Mouse (Mus musculus): ENCODE measurements around the gene Plekhj1. TPM values are rescaled to one million over a fixed set of nuclear protein-coding genes. Genes with fewer than 3 reads are reported as not detected.

Gene Plekhj1
- polyA plus RNA-seq, 1 experiment from 2014 or later, result 119 TPM

DNA sequence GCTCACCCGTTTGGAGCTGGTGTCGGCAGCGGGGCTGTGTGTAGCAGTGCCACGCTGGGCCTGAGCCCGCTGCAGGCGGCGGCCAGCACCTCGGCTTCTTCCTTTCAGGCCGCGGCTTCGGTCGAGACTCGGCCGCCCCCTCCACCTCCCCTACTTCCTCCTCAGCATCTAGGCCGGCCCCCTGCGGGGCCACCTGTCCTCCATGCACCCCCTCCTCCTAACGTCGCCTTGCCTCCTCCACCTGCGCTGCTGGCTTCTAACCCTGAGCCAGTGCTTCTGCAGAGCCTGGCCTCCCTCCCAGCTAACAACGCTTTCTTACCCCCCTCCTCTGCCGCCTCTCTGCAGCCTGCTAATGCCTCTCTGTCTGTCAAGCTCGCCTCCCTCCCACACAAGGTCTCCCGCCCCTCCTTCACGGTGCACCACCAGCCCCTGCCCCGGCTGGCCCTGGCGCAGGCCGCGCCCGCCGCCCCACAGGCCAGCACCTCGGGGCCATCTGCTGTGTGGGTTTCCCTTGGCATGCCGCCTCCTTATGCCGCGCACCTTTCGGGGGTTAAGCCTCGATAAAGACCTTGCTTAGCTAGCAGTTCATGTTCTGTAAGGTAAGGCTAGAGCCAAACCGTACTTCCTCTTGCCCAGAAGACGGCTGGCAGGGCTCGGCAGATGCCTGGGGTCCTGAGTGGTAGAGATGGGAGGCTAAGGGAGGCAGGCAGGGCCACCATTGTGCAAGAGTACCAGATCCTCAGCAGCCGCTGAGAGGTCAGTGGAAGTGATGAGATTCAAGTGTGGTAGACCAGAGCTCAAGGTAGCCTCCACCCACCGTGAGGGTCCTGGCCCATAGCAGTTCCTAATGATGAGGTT, 6.0 kb downstream of the Plekhj1 start:
- Histone ChIP-seq H3K27ac (replicated peaks; ENCODE audit: low read depth, low read length) (no peak overlapping the region), H3K4me2 (ENCODE audit: low read depth, low read length) (no peak overlapping the region), H3K4me1 (ENCODE audit: control insufficient read depth, insufficient read depth, low read length) (no peaks in the 10 kb centered on the region), H3K9ac (replicated peaks; ENCODE audit: low read length) (no peak overlapping the region), H3K4me3 (ENCODE audit: low read depth, low read length) (no peak overlapping the region), H3K36me3 (replicated peaks; ENCODE audit: control insufficient read depth, insufficient read depth, low read depth, low read length) (peaks cover 33% of the 10 kb centered on the region), H3K27me3 (ENCODE audit: control insufficient read depth, insufficient read depth, low read length) (no peaks in the 10 kb centered on the region), H3K9me3 (replicated peaks; ENCODE audit: control insufficient read depth, low read length) (no peaks in the 10 kb centered on the region)
- ATAC-seq (replicated peaks; ENCODE audit: insufficient number of reproducible peaks, low FRiP score, low TSS enrichment, low read depth), result no peak
- no peak for DNase-seq (ENCODE audit: low spot score)
- WGBS, result 74% methylated on average over 41 of the region's 41 CpGs

DNA sequence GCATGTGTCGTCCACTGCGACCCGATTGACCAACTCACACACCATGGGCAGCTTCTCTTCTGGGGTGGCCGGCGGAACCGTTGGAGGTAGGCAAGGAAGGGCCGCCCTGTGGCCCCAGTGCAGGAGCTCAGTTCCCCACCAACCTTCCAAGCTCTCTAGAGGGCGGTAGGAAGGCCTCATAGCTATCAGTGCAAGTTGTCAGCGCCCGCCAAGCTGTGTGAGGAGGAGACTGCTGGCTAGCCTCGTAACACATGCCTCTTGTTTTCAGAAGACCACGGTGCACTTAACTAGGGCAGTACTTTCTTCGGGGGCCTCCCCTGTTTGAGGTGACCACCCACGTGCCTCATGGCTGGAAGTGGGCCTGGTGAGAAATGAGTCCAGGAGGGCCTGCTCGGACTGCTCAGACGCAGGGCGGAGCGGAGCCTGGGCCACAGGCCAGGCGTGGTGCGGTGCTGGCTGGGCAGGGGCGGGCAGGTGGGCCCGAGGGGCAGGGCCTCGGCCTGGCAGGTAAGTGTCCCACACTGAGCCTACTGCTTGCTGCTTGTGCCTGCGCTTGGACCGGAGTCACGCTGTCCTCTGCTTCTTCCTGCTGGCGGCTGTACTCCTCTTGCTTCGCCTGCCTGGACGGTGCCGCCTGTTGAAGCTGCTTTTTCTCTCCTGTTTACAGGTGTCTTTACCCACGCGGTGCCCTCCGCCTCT, 6.8 kb downstream of the Plekhj1 start:
- no peaks in the 10 kb centered on the region for H3K9me3 ChIP-seq (replicated peaks; ENCODE audit: control insufficient read depth, low read length)
- ATAC-seq (replicated peaks; ENCODE audit: insufficient number of reproducible peaks, low FRiP score, low TSS enrichment, low read depth) (no peak), DNase-seq (ENCODE audit: low spot score) (no peak)
- 83% methylated on average over 33 of the region's 33 CpGs for WGBS
- H3K27ac ChIP-seq (replicated peaks; ENCODE audit: low read depth, low read length), result no peak overlapping the region
- H3K36me3 ChIP-seq (replicated peaks; ENCODE audit: control insufficient read depth, insufficient read depth, low read depth, low read length), result peaks cover 33% of the 10 kb centered on the region
- H3K4me2 ChIP-seq (ENCODE audit: low read depth, low read length), result no peak overlapping the region
- H3K27me3 ChIP-seq (ENCODE audit: control insufficient read depth, insufficient read depth, low read length), result no peaks in the 10 kb centered on the region
- H3K9ac ChIP-seq (replicated peaks; ENCODE audit: low read length), result no peak overlapping the region
- H3K4me1 ChIP-seq (ENCODE audit: control insufficient read depth, insufficient read depth, low read length), result no peaks in the 10 kb centered on the region
- H3K4me3 ChIP-seq (ENCODE audit: low read depth, low read length), result no peak overlapping the region

DNA sequence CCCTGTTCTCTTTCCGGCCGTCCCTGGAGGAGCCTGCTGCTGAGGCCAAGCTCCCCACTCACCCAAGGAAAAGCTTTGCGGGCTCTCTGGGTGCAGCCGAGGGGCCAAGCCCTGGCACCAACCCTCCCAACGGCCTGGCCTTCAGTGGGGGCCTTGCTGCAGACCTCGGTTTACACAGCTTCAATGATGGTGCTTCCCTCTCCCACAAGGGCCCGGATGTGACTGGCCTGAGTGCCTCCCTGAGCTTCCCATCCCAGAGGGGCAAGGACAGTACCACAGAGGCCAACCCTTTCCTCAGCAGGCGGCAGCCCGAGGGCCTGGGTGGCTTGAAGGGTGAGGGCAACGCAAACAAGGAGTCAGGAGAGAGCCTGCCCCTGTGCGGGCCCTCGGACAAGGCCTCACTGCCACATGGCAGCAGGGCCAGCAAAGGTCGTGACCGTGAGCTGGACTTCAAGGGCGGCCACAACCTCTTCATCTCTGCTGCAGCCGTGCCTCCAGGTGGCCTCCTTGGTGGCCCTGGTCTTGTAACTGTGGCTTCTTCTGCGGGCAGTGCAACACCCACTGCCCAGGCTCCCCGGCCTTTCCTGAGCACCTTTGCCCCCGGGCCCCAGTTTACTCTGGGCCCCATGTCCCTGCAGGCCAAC, 7.5 kb downstream of the Plekhj1 start:
- H3K4me2 ChIP-seq (ENCODE audit: low read depth, low read length), result no peak overlapping the region
- ATAC-seq (replicated peaks; ENCODE audit: insufficient number of reproducible peaks, low FRiP score, low TSS enrichment, low read depth) (no peak), DNase-seq (ENCODE audit: low spot score) (no peak)
- H3K4me3 ChIP-seq (ENCODE audit: low read depth, low read length), result no peak overlapping the region
- no peak overlapping the region for H3K27ac ChIP-seq (replicated peaks; ENCODE audit: low read depth, low read length)
- peaks cover 37% of the 10 kb centered on the region for H3K36me3 ChIP-seq (replicated peaks; ENCODE audit: control insufficient read depth, insufficient read depth, low read depth, low read length)
- WGBS, result 87% methylated on average over 19 of the region's 19 CpGs
- no peaks in the 10 kb centered on the region for H3K27me3 ChIP-seq (ENCODE audit: control insufficient read depth, insufficient read depth, low read length)
- no peak overlapping the region for H3K9ac ChIP-seq (replicated peaks; ENCODE audit: low read length)
- no peaks in the 10 kb centered on the region for H3K9me3 ChIP-seq (replicated peaks; ENCODE audit: control insufficient read depth, low read length)
- no peaks in the 10 kb centered on the region for H3K4me1 ChIP-seq (ENCODE audit: control insufficient read depth, insufficient read depth, low read length)

- Histone ChIP-seq H3K4me1 (ENCODE audit: control insufficient read depth, insufficient read depth, low read length) (no peaks in the 10 kb centered on the region), H3K27me3 (ENCODE audit: control insufficient read depth, insufficient read depth, low read length) (no peaks in the 10 kb centered on the region), H3K4me3 (ENCODE audit: low read depth, low read length) (no peak overlapping the region), H3K9ac (replicated peaks; ENCODE audit: low read length) (no peak overlapping the region), H3K9me3 (replicated peaks; ENCODE audit: control insufficient read depth, low read length) (no peaks in the 10 kb centered on the region), H3K36me3 (replicated peaks; ENCODE audit: control insufficient read depth, insufficient read depth, low read depth, low read length) (peaks cover 53% of the 10 kb centered on the region), H3K4me2 (ENCODE audit: low read depth, low read length) (no peak overlapping the region), H3K27ac (replicated peaks; ENCODE audit: low read depth, low read length) (no peak overlapping the region)
- ATAC-seq (replicated peaks; ENCODE audit: insufficient number of reproducible peaks, low FRiP score, low TSS enrichment, low read depth) (no peak), DNase-seq (ENCODE audit: low spot score) (no peak)
- 87% methylated on average over 2 of the region's 2 CpGs for WGBS
Measured at GRCm38 (mm10) chr10:80787517-80787916, 10.9 kb downstream of the Plekhj1 start.

- H3K9me3 ChIP-seq (replicated peaks; ENCODE audit: control insufficient read depth, low read length), result no peaks in the 10 kb centered on the region
- H3K4me3 ChIP-seq (ENCODE audit: low read depth, low read length), result no peak overlapping the region
- WGBS, result 95% methylated on average over 11 of the region's 11 CpGs
- no peaks in the 10 kb centered on the region for H3K4me1 ChIP-seq (ENCODE audit: control insufficient read depth, insufficient read depth, low read length)
- peaks cover 50% of the 10 kb centered on the region for H3K36me3 ChIP-seq (replicated peaks; ENCODE audit: control insufficient read depth, insufficient read depth, low read depth, low read length)
- no peak overlapping the region for H3K27ac ChIP-seq (replicated peaks; ENCODE audit: low read depth, low read length)
- no peak overlapping the region for H3K4me2 ChIP-seq (ENCODE audit: low read depth, low read length)
- no peak overlapping the region for H3K9ac ChIP-seq (replicated peaks; ENCODE audit: low read length)
- no peak for ATAC-seq (replicated peaks; ENCODE audit: insufficient number of reproducible peaks, low FRiP score, low TSS enrichment, low read depth)
- no peaks in the 10 kb centered on the region for H3K27me3 ChIP-seq (ENCODE audit: control insufficient read depth, insufficient read depth, low read length)
- DNase-seq (ENCODE audit: low spot score), result no peak
Measured at GRCm38 (mm10) chr10:80785963-80786362, 12.5 kb downstream of the Plekhj1 start.

DNA sequence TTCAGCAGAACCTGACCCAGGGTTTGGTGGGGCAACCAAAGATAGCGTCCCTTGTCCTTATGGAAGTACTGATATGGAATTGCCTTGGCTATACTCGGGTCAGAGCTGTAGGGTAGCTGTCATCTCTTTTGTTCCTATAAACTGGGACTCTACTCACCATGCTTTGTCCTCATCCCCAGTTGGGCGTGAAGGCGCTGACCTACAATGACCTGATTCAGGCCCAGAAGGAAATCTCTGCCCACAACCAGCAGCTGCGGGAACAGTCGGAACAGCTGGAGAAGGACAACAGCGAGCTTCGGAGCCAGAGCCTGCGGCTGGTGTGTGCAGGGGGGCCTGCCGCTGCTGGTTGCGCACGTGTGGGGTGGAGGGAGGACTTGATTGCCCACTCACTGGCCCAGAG, 13.6 kb downstream of the Plekhj1 start:
- no peaks in the 10 kb centered on the region for H3K27me3 ChIP-seq (ENCODE audit: control insufficient read depth, insufficient read depth, low read length)
- peaks cover 46% of the 10 kb centered on the region for H3K36me3 ChIP-seq (replicated peaks; ENCODE audit: control insufficient read depth, insufficient read depth, low read depth, low read length)
- no peak overlapping the region for H3K4me2 ChIP-seq (ENCODE audit: low read depth, low read length)
- WGBS, result 82% methylated on average over 12 of the region's 12 CpGs
- no peaks in the 10 kb centered on the region for H3K4me1 ChIP-seq (ENCODE audit: control insufficient read depth, insufficient read depth, low read length)
- DNase-seq (ENCODE audit: low spot score) (no peak), ATAC-seq (replicated peaks; ENCODE audit: insufficient number of reproducible peaks, low FRiP score, low TSS enrichment, low read depth) (no peak)
- no peak overlapping the region for H3K4me3 ChIP-seq (ENCODE audit: low read depth, low read length)
- H3K27ac ChIP-seq (replicated peaks; ENCODE audit: low read depth, low read length), result no peak overlapping the region
- no peaks in the 10 kb centered on the region for H3K9me3 ChIP-seq (replicated peaks; ENCODE audit: control insufficient read depth, low read length)
- no peak overlapping the region for H3K9ac ChIP-seq (replicated peaks; ENCODE audit: low read length)

GRCm38 (mm10) chr10:80784302-80784701, 14.1 kb downstream of the Plekhj1 start:
- Histone ChIP-seq H3K9ac (replicated peaks; ENCODE audit: low read length) (no peak overlapping the region), H3K27me3 (ENCODE audit: control insufficient read depth, insufficient read depth, low read length) (no peaks in the 10 kb centered on the region), H3K4me2 (ENCODE audit: low read depth, low read length) (no peak overlapping the region), H3K36me3 (replicated peaks; ENCODE audit: control insufficient read depth, insufficient read depth, low read depth, low read length) (peaks cover 43% of the 10 kb centered on the region), H3K9me3 (replicated peaks; ENCODE audit: control insufficient read depth, low read length) (no peaks in the 10 kb centered on the region), H3K27ac (replicated peaks; ENCODE audit: low read depth, low read length) (no peak overlapping the region), H3K4me3 (ENCODE audit: low read depth, low read length) (no peak overlapping the region), H3K4me1 (ENCODE audit: control insufficient read depth, insufficient read depth, low read length) (no peaks in the 10 kb centered on the region)
- no peak for ATAC-seq (replicated peaks; ENCODE audit: insufficient number of reproducible peaks, low FRiP score, low TSS enrichment, low read depth)
- WGBS, result 95% methylated on average over 2 of the region's 2 CpGs
- no peak for DNase-seq (ENCODE audit: low spot score)

- Histone ChIP-seq H3K36me3 (replicated peaks; ENCODE audit: control insufficient read depth, insufficient read depth, low read depth, low read length) (peaks cover 26% of the 10 kb centered on the region), H3K27me3 (ENCODE audit: control insufficient read depth, insufficient read depth, low read length) (no peaks in the 10 kb centered on the region), H3K4me2 (ENCODE audit: low read depth, low read length) (no peak overlapping the region), H3K27ac (replicated peaks; ENCODE audit: low read depth, low read length) (no peak overlapping the region), H3K9me3 (replicated peaks; ENCODE audit: control insufficient read depth, low read length) (no peaks in the 10 kb centered on the region), H3K4me3 (ENCODE audit: low read depth, low read length) (no peak overlapping the region), H3K4me1 (ENCODE audit: control insufficient read depth, insufficient read depth, low read length) (no peaks in the 10 kb centered on the region), H3K9ac (replicated peaks; ENCODE audit: low read length) (no peak overlapping the region)
- ATAC-seq (replicated peaks; ENCODE audit: insufficient number of reproducible peaks, low FRiP score, low TSS enrichment, low read depth) (no peak), DNase-seq (ENCODE audit: low spot score) (no peak)
Measured at GRCm38 (mm10) chr10:80779565-80779964, 18.9 kb downstream of the Plekhj1 start.
